Mouse (Mus musculus) E14TG2a.4 (cell line): ENCODE measurements at regions not wholly inside any gene's neighbourhood (a gene's known extent, or its start where the extent isn't known, plus 50 kb on each side); places are given as distances from the start of the nearest gene placed in this dataset.

Experiments used
- CTCF ChIP-seq: conservative IDR thresholded peaks from 2 replicates; pipeline ENCODE4 v1.5.1; 2014; ENCODE audit warnings: low read length
- NANOG ChIP-seq: IDR thresholded peaks from 2 replicates; pipeline ENCODE4 v1.6.1; 2014; ENCODE audit warnings: borderline replicate concordance, low read length, mixed read lengths
- POU5F1 ChIP-seq: IDR thresholded peaks from 2 replicates; pipeline ENCODE4 v1.6.1; 2014; ENCODE audit warnings: low read length, borderline replicate concordance

DNA sequence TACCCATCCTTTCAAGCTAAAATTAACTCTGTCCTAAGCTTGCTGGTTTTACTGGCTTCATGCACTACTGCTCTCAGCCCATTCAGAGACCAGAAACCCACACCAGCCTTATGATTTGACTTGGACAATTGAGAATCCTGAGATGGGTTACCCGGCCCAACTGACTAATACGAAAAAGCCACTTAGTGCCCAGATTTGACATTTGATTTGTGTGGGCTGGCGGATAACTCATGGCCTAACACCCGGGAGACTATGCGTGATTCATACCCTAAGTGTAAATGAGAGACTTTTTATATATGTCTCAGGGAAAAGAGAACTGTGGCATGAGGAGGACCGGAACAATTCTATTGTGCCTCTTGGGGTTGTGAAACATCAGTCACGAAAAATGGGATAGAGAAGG is 126.3 kb upstream of the Hpf1 start:
- no peak for TF ChIP-seq CTCF
- TF ChIP-seq POU5F1, result no peak
- TF ChIP-seq NANOG, result no peak
